Mouse (Mus musculus): ENCODE data around the gene D7Ertd443e.

DNA sequence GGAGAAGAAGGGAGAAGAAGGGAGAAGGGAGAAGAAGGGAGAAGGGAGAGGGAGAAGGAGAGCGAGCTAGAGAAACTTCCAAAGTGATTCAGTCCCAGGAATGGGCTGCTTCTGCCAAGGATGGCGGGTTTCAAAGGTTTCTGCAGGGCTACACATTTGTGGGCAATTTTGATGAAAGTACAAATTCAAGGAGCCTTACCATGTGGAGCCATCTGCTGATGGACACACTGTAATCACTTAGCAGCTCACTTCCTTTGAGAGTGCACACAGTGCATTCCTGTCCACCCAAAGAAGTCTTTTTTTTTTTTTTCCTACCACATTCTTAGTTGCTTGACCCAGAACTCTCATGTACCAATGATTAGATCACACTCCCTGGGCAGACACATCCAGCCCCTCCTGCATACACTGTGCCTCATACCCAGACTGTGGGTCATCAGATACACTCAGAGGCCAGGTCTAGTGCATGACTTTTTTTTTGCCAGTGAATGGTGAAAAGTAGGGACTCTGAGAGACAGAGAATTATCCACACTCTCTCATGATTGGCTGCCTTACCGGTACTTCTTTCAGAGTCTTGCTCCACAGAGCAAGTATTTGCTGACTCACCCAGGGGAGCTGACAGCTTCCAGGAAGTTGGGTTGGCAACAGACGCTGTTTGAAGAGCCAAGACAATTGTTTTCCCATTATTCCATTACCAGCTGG is 124.3 kb downstream of the D7Ertd443e start:
- TF ChIP-seq CTCF (IDR thresholded peaks at IDR 0.05; ENCODE audit: borderline replicate concordance, insufficient read depth, low read length) = no peak
- TF ChIP-seq POLR2A (IDR thresholded peaks at IDR 0.05; ENCODE audit: low read depth, low read length) = no peak
